Mouse (Mus musculus) olfactory bulb, adult 2 months (tissue): ENCODE data around the gene Timp2.

Experiments
- CTCF ChIP-seq: fragments of 200-500 bp; IDR thresholded peaks from 2 replicates; pipeline ENCODE4 v1.5.1; 2012; ENCODE audit warnings: low read depth, mild to moderate bottlenecking, low read length, moderate library complexity; ENCODE audit not compliant: insufficient read depth
- POLR2A ChIP-seq: fragments of 200-500 bp; IDR thresholded peaks from 2 replicates; pipeline ENCODE4 v1.6.1; 2012; ENCODE audit warnings: mild to moderate bottlenecking, low read depth, low read length, moderate library complexity; ENCODE audit not compliant: insufficient read depth

DNA sequence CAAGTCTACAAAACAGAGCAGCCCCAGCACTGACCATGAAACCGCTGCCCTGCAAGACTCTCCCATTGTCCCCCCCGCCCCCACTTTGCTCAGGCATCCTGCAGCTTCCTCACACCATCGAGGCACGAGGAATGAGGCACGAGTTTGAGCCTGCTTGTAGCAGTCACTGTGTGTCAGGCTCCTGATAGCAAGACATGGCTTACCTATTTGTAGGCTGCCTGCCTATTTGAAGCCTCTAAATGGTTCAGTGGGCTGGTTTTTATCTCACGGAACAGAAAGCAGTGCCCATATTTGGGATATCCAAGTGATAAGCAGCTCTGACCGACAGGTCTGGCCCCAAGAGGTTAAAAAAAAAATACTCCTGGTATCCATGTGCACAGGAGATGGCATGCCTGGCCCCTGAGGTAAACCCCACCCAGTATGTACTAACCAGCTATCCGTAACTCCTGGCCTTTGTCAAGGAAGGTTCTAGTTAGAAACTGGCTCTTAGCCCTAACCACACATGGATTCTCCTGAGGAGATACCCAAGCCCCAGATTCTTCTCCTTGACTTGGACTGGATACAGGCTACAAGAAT lies 39.2 kb downstream of the Timp2 start:
- no peak for TF ChIP-seq POLR2A
- TF ChIP-seq CTCF: no peak
